Mouse (Mus musculus) forebrain, embryonic 15.5 days (tissue): Measurements from ENCODE around the gene Mast3. TPM values are rescaled to one million over a fixed set of nuclear protein-coding genes. Genes with fewer than 3 reads are reported as not detected.
A peak's percentile ranks its signal among the peaks of the same experiment; 100 is the strongest.

Experiments used
- ATAC-seq: fragments of 200-750 bp; cut with Nextera tagmentation; replicated peaks from 2 replicates; pipeline ENCODE4 v1.8.0; 2017; ENCODE audit warnings: mild to moderate bottlenecking, moderate TSS enrichment, moderate library complexity
- H3K27ac ChIP-seq: fragments of 300-500 bp; sonication (generic); replicated peaks from 2 replicates; pipeline ENCODE4 v1.5.1; 2015; ENCODE audit warnings: mild to moderate bottlenecking, inconsistent platforms
- H3K27me3 ChIP-seq: fragments of 300-500 bp; sonication (generic); 2 replicates; pipeline ENCODE4 v1.6.1; 2015; ENCODE audit warnings: inconsistent platforms
- H3K36me3 ChIP-seq: fragments of 300-500 bp; sonication (generic); 2 replicates; pipeline ENCODE4 v1.6.1; 2015; ENCODE audit warnings: mild to moderate bottlenecking, inconsistent platforms
- H3K4me1 ChIP-seq: fragments of 300-500 bp; sonication (generic); 2 replicates; pipeline ENCODE4 v1.6.1; 2015; ENCODE audit warnings: inconsistent platforms
- H3K4me2 ChIP-seq: fragments of 300-500 bp; sonication (generic); replicated peaks from 2 replicates; pipeline ENCODE4 v1.6.1; 2015; ENCODE audit warnings: mild to moderate bottlenecking, inconsistent platforms
- H3K4me3 ChIP-seq: fragments of 300-500 bp; sonication (generic); 2 replicates; pipeline ENCODE4 v1.5.1; 2015; ENCODE audit warnings: mild to moderate bottlenecking, inconsistent platforms
- H3K9ac ChIP-seq: fragments of 300-500 bp; sonication (generic); replicated peaks from 2 replicates; pipeline ENCODE4 v1.6.1; 2015; ENCODE audit warnings: mild to moderate bottlenecking, inconsistent platforms
- H3K9me3 ChIP-seq: fragments of 300-500 bp; sonication (generic); 2 replicates; pipeline ENCODE4 v1.6.1; 2016; ENCODE audit warnings: inconsistent platforms
- WGBS: fragments of 180-500 bp; shearing (Covaris S2); methylation state at CpG from one replicate; pipeline ENCODE4 v1.1.7; 2015; ENCODE audit warnings: mixed read lengths; 5-methylcytosine and 5-hydroxymethylcytosine counted together
- polyA plus RNA-seq: library from polyadenylated mRNA; unstranded; fragments of >200 nt; fragmentation: Nextera tagmentation; extraction: Ambion mirVana; gene quantifications from 2 replicates; pipeline ENCODE4 v1.2.1, GENCODE M21; 2015

Gene Mast3
- polyA plus RNA-seq, 1 experiment from 2014 or later, result 24.6 TPM

- H3K9ac ChIP-seq, result no peak overlapping the region
- H3K4me1 ChIP-seq, result peaks cover 39% of the 10 kb centered on the region
- H3K4me3 ChIP-seq, result no peak overlapping the region
- peaks cover 12% of the 10 kb centered on the region for H3K36me3 ChIP-seq
- H3K27ac ChIP-seq, result no peak overlapping the region
- H3K27me3 ChIP-seq, result 0 out of 2 replicates have a peak, but pooled peaks cover 5% of the 10 kb centered on the region
- 3% methylated on average over 3 of the region's 3 CpGs for WGBS
- H3K9me3 ChIP-seq, result no peaks in the 10 kb centered on the region
- ATAC-seq, result no peak
- H3K4me2 ChIP-seq, result no peak overlapping the region
These were observed 41.5 kb downstream of the Mast3 start for GRCm38 (mm10) chr8:70763354-70763753.

GRCm38 (mm10) chr8:70762118-70762517 is 42.7 kb downstream of the Mast3 start:
- Histone ChIP-seq H3K4me1 (peaks cover 52% of the 10 kb centered on the region), H3K27ac (no peak overlapping the region), H3K4me2 (no peak overlapping the region), H3K27me3 (0 out of 2 replicates have a peak, but pooled peaks cover 5% of the 10 kb centered on the region), H3K9me3 (no peaks in the 10 kb centered on the region), H3K9ac (no peak overlapping the region), H3K4me3 (no peak overlapping the region), H3K36me3 (peaks cover 11% of the 10 kb centered on the region; the same call in 1 of the 2 replicates)
- ATAC-seq, result no peak
- WGBS, result 81% methylated on average over 1 of the region's 1 CpGs

- Histone ChIP-seq H3K4me3 (peak within 1 kb of the TSS; percentile 69), H3K27me3 (no peaks in the 10 kb centered on the region), H3K9me3 (no peaks in the 10 kb centered on the region), H3K9ac (peak within 1 kb of the TSS; percentile 77), H3K4me1 (peaks cover 53% of the 10 kb centered on the region), H3K4me2 (peak within 1 kb of the TSS; percentile 92), H3K36me3 (peaks cover 23% of the 10 kb centered on the region), H3K27ac (peak within 1 kb of the TSS; percentile 82)
- ATAC-seq, result peak; percentile 95
- under 1% methylated on average over 55 of the region's 55 CpGs for WGBS
These were observed 44.0 kb downstream of the Mast3 start, which contains the start of gene Mpv17l2 for GRCm38 (mm10) chr8:70760775-70761406. Gene Mpv17l2, minus strand, starts transcription at chr8:70760946.

- Histone ChIP-seq H3K27ac (peak overlapping the region; percentile 82), H3K9ac (peak overlapping the region; percentile 77), H3K4me2 (peak overlapping the region; percentile 92), H3K36me3 (peaks cover 23% of the 10 kb centered on the region), H3K9me3 (no peaks in the 10 kb centered on the region), H3K27me3 (no peaks in the 10 kb centered on the region), H3K4me3 (peak overlapping the region; percentile 69), H3K4me1 (peaks cover 56% of the 10 kb centered on the region)
- under 1% methylated on average over 22 of the region's 22 CpGs for WGBS
- no peak for ATAC-seq
These were observed 44.5 kb downstream of the Mast3 start for GRCm38 (mm10) chr8:70760350-70760749.

GRCm38 (mm10) chr8:70758616-70759561 is 46.0 kb downstream of the Mast3 start:
- H3K4me2 ChIP-seq, result peak overlapping the region; percentile 92; the same call in 1 of the 2 replicates

GRCm38 (mm10) chr8:70758308-70758615 is 46.6 kb downstream of the Mast3 start:
- H3K4me2 ChIP-seq, result no peak overlapping the region
- H3K9me3 ChIP-seq, result no peaks in the 10 kb centered on the region
- no peak overlapping the region for H3K9ac ChIP-seq
- H3K4me1 ChIP-seq, result peaks cover 62% of the 10 kb centered on the region
- H3K27me3 ChIP-seq, result no peaks in the 10 kb centered on the region
- peak overlapping the region; percentile 82 for H3K27ac ChIP-seq
- WGBS, result 59% methylated on average over 7 of the region's 7 CpGs
- no peak overlapping the region for H3K4me3 ChIP-seq
- no peak for ATAC-seq
- peaks cover 23% of the 10 kb centered on the region for H3K36me3 ChIP-seq

More at GRCm38 (mm10) chr8:70758616-70759561, 46.0 kb downstream of the Mast3 start:
- WGBS, result 67% methylated on average over 19 of the region's 19 CpGs
- Histone ChIP-seq H3K27me3 (no peaks in the 10 kb centered on the region), H3K9me3 (no peaks in the 10 kb centered on the region), H3K4me1 (peaks cover 62% of the 10 kb centered on the region), H3K27ac (peak overlapping the region; percentile 82), H3K9ac (no peak overlapping the region), H3K36me3 (peaks cover 23% of the 10 kb centered on the region), H3K4me3 (0 out of 2 replicates have a peak overlapping the region, but pooled peaks have one; percentile 69)
- no peak for ATAC-seq

- H3K9ac ChIP-seq, result no peak overlapping the region
- peak overlapping the region; percentile 82 for H3K27ac ChIP-seq
- peaks cover 62% of the 10 kb centered on the region for H3K4me1 ChIP-seq
- no peaks in the 10 kb centered on the region for H3K9me3 ChIP-seq
- ATAC-seq, result no peak
- H3K4me2 ChIP-seq, result no peak overlapping the region
- 57% methylated on average over 22 of the region's 22 CpGs for WGBS
- H3K36me3 ChIP-seq, result peaks cover 23% of the 10 kb centered on the region
- no peaks in the 10 kb centered on the region for H3K27me3 ChIP-seq
- H3K4me3 ChIP-seq, result no peak overlapping the region
These were observed 47.1 kb downstream of the Mast3 start for GRCm38 (mm10) chr8:70757523-70758307.

- Histone ChIP-seq H3K27me3 (no peaks in the 10 kb centered on the region), H3K4me3 (no peak overlapping the region), H3K27ac (peak overlapping the region; percentile 82), H3K9ac (no peak overlapping the region), H3K4me2 (no peak overlapping the region), H3K36me3 (peaks cover 23% of the 10 kb centered on the region), H3K9me3 (no peaks in the 10 kb centered on the region), H3K4me1 (peaks cover 62% of the 10 kb centered on the region)
- 92% methylated on average over 6 of the region's 6 CpGs for WGBS
- no peak for ATAC-seq
These were observed 48.3 kb downstream of the Mast3 start for GRCm38 (mm10) chr8:70756476-70757040.

GRCm38 (mm10) chr8:70755661-70756475 is 49.0 kb downstream of the Mast3 start:
- Histone ChIP-seq H3K4me2 (peak overlapping the region; percentile 89), H3K9me3 (no peaks in the 10 kb centered on the region), H3K27ac (peak overlapping the region; percentile 89), H3K27me3 (no peaks in the 10 kb centered on the region), H3K9ac (peak overlapping the region; percentile 90), H3K4me3 (peak overlapping the region; percentile 74), H3K4me1 (peaks cover 57% of the 10 kb centered on the region), H3K36me3 (peaks cover 23% of the 10 kb centered on the region)
- no peak for ATAC-seq
- WGBS, result 87% methylated on average over 24 of the region's 24 CpGs

GRCm38 (mm10) chr8:70754871-70755660 is 49.8 kb downstream of the Mast3 start:
- peak; percentile 39 for ATAC-seq
- Histone ChIP-seq H3K4me2 (peak overlapping the region; percentile 89), H3K27ac (peak overlapping the region; percentile 89), H3K4me3 (peak overlapping the region; percentile 74), H3K9me3 (no peaks in the 10 kb centered on the region), H3K4me1 (peaks cover 53% of the 10 kb centered on the region), H3K36me3 (peaks cover 23% of the 10 kb centered on the region), H3K9ac (peak overlapping the region; percentile 90), H3K27me3 (no peaks in the 10 kb centered on the region)
- 13% methylated on average over 50 of the region's 50 CpGs for WGBS
